Mouse (Mus musculus) liver, embryonic 14.5 days (tissue): ENCODE measurements around the gene Srcap. TPM values are rescaled to one million over a fixed set of nuclear protein-coding genes. Genes with fewer than 3 reads are reported as not detected.

Source experiments
- ATAC-seq: fragments of 200-750 bp; cut with Nextera tagmentation; 2 replicates; pipeline ENCODE4 v1.8.0; 2017; ENCODE audit warnings: moderate number of reproducible peaks, mild to moderate bottlenecking, moderate library complexity; ENCODE audit not compliant: insufficient read depth
- DNase-seq, 3 experiments: peaks; one replicate each; pipeline ENCODE4 v3.0.0-alpha.2; 2012 to 2013; ENCODE audit warnings: low read depth in 3 of 3, low spot score in 3 of 3
- H3K27ac ChIP-seq: fragments of 300-500 bp; sonication (generic); 2 replicates; pipeline ENCODE4 v1.5.1; 2014; ENCODE audit warnings: moderate library complexity, mild to moderate bottlenecking, control low read depth, inconsistent platforms
- H3K27me3 ChIP-seq: fragments of 300-500 bp; sonication (generic); 2 replicates; pipeline ENCODE4 v1.6.1; 2014; ENCODE audit warnings: mild to moderate bottlenecking, low read length, moderate library complexity; ENCODE audit not compliant: control insufficient read depth, insufficient read depth
- H3K36me3 ChIP-seq: fragments of 300-500 bp; sonication (generic); replicated peaks from 2 replicates; pipeline ENCODE4 v1.6.1; 2014; ENCODE audit warnings: low read depth; ENCODE audit not compliant: control insufficient read depth, insufficient read depth
- H3K4me1 ChIP-seq, 2 experiments: fragments of 200-500 bp in 1 of 2; fragments of 300-500 bp in 1 of 2; sonication (generic) in 1 of 2; replicated peaks; 2 replicates each; pipeline ENCODE4 v1.6.1; 2012 to 2014; ENCODE audit warnings: antibody characterized with exemption in 1 of 2, inconsistent platforms in 1 of 2, low read length in 1 of 2; ENCODE audit not compliant: control insufficient read depth in 2 of 2, insufficient read depth in 2 of 2
- H3K4me2 ChIP-seq: fragments of 300-500 bp; sonication (generic); 2 replicates; pipeline ENCODE4 v1.6.1; 2014; ENCODE audit warnings: low read depth, mild to moderate bottlenecking, control low read depth, moderate library complexity
- H3K4me3 ChIP-seq, 2 experiments: fragments of 200-500 bp in 1 of 2; fragments of 300-500 bp in 1 of 2; sonication (generic) in 1 of 2; 2 replicates each; pipeline ENCODE4 v1.5.1; 2012 to 2014; ENCODE audit warnings: low read depth in 2 of 2, low read length in 2 of 2, mild to moderate bottlenecking in 2 of 2, control low read depth in 1 of 2, inconsistent platforms in 1 of 2, moderate library complexity in 1 of 2; ENCODE audit not compliant: insufficient read depth in 1 of 2
- H3K9ac ChIP-seq: fragments of 300-500 bp; sonication (generic); replicated peaks from 2 replicates; pipeline ENCODE4 v1.6.1; 2014; ENCODE audit warnings: mild to moderate bottlenecking, control low read depth, moderate library complexity
- H3K9me3 ChIP-seq: fragments of 300-500 bp; sonication (generic); 2 replicates; pipeline ENCODE4 v1.6.1; 2016; ENCODE audit warnings: low read length, mixed read lengths; ENCODE audit not compliant: control insufficient read depth
- CTCF ChIP-seq: IDR thresholded peaks from 2 replicates; pipeline ENCODE4 v1.5.1; 2016; ENCODE audit warnings: antibody characterized with exemption, low read depth, control low read depth
- EP300 ChIP-seq: IDR thresholded peaks from 2 replicates; pipeline ENCODE4 v1.6.1; 2016; ENCODE audit warnings: antibody characterized with exemption, low read depth
- WGBS: fragments of 180-500 bp; shearing (Covaris S2); extraction: QIAGEN DNeasy Blood & Tissue Kit; methylation state at CpG from one replicate; pipeline ENCODE4 v1.1.7; 2014; ENCODE audit not compliant: insufficient replicate concordance; 5-methylcytosine and 5-hydroxymethylcytosine counted together
- polyA plus RNA-seq, 2 experiments: library from polyadenylated mRNA; depleted of rRNA in 1 of 2; stranded (reverse) in 1 of 2; unstranded in 1 of 2; fragments of >200 nt; fragmentation: Nextera tagmentation in 1 of 2; extraction: Ambion mirVana in 1 of 2; gene quantifications; 2 replicates each; pipeline versions ENCODE4 v1.2.1 to v1.2.3; 2012 to 2014

The Srcap gene
- polyA plus RNA-seq, 2 experiments: 3.7 to 10.3 TPM

DNA sequence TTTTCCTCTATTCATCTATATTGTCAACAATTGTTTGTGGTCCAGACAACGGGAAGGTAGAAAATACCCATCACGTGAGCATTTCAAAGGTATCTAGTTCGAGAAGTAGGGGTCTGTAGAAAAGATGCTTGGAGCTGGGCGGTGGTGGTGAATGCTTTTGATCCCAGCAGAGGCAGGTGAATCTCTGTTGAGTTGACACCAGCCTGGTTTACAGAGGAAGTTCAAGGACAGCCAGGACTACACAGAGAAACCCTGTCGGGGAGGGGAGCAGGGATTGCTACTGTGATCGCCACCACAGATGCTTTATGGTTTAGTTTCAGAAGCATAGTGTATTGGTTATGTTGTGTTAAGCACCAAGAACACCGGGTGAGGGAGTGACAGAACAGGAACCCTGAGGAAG, 62.3 kb downstream of the Srcap start:
- Histone ChIP-seq H3K36me3 (peaks cover 2% of the 10 kb centered on the region; the same call in 1 of the 2 replicates), H3K4me3 (peak overlapping the region; percentile 90 to 92), H3K4me2 (peak overlapping the region; percentile 96), H3K9ac (peak overlapping the region; percentile 95), H3K9me3 (no peaks in the 10 kb centered on the region), H3K27me3 (no peaks in the 10 kb centered on the region), H3K27ac (peak overlapping the region; percentile 55; the same call in 1 of the 2 replicates), H3K4me1 (peaks cover 8 to 11% of the 10 kb centered on the region in 2 experiments)
- WGBS: 11% methylated on average over 7 of the region's 7 CpGs
- TF ChIP-seq EP300 (no peak), CTCF (no peak)
- no peak for DNase-seq
- no peak for ATAC-seq

DNA sequence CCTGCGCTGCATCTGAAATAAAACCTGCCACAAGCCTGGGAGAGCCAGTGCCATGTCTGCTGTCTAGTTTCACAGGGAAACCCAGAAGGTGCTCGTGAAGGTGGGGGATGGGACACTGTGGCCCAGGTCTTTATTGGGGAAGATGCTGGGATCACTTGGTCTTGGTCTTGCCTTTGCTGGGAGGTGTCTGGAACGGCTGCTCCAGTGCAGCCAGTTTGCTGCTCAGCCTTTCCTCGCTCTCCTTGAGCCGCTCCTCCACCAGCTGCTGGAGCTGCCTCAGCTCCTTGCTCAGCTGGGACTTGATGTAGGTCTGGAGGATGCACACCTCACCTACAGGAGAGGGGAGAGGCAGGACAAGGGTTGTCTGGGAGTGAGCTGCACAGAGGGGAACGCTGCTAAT, 71.5 kb downstream of the Srcap start:
- no peak for TF ChIP-seq EP300
- H3K36me3 ChIP-seq: peaks cover 33% of the 10 kb centered on the region
- no peaks in the 10 kb centered on the region for H3K27me3 ChIP-seq
- ATAC-seq (no peak), DNase-seq (no peak)
- no peak overlapping the region for H3K4me2 ChIP-seq
- H3K9ac ChIP-seq: no peak overlapping the region
- peaks cover 19 to 22% of the 10 kb centered on the region in 2 experiments for H3K4me1 ChIP-seq
- H3K9me3 ChIP-seq: no peaks in the 10 kb centered on the region
- WGBS: 78% methylated on average over 6 of the region's 6 CpGs
- H3K27ac ChIP-seq: no peak overlapping the region
- no peak overlapping the region for H3K4me3 ChIP-seq

DNA sequence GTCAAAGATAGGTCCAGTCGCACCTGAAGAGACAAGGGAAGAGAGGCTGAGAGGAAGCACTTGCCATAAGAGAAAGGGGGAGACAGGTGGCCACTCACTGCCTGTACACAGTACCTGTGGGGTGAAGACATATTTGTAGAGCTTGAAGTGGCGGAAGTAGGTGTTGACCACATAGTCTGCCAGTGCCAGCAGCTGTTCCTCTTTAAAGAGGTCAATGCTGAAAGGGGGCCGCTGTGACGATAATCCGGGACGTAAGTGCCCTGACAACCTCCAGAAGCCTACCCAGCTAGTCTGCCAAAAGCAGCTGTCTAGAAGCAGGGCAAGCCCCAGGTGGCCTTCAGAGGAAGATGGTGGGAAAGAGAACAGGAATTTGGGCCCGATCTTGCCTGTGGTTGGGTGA, 73.2 kb downstream of the Srcap start:
- H3K36me3 ChIP-seq: peaks cover 23% of the 10 kb centered on the region
- H3K4me2 ChIP-seq: no peak overlapping the region
- no peaks in the 10 kb centered on the region for H3K27me3 ChIP-seq
- WGBS: 82% methylated on average over 7 of the region's 7 CpGs
- no peak overlapping the region for H3K4me3 ChIP-seq
- H3K9ac ChIP-seq: no peak overlapping the region
- TF ChIP-seq EP300: no peak
- TF ChIP-seq CTCF: no peak
- H3K27ac ChIP-seq: no peak overlapping the region
- DNase-seq (no peak), ATAC-seq (no peak)
- H3K9me3 ChIP-seq: no peaks in the 10 kb centered on the region
- H3K4me1 ChIP-seq: peaks cover 24 to 28% of the 10 kb centered on the region in 2 experiments

DNA sequence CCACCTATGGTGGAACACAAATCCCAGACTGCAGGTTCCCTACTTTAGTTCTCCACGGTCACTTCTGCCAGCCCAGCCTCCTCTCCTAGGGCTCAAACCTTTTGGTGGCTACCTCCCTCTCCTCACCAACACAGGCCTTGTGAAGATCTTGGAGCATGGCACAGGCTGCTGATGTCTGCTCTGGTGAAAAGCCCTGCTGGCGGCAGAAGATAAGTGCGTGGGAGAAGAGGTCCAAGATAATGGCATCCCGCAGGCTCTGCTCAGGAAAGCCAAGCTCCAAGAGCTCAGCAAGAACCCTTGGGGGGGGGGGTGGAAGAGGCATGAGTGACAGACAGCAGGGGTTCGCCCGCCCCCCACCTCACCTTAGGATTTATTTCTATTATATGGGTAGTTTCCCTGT, 74.4 kb downstream of the Srcap start:
- peaks cover 24 to 28% of the 10 kb centered on the region in 2 experiments for H3K4me1 ChIP-seq
- TF ChIP-seq EP300: peak; percentile 80
- TF ChIP-seq CTCF: peak; percentile 51
- H3K27me3 ChIP-seq: no peaks in the 10 kb centered on the region
- H3K27ac ChIP-seq: peak overlapping the region; percentile 75
- peak; percentile 65 to 70 (median 69) for DNase-seq
- H3K36me3 ChIP-seq: peaks cover 30% of the 10 kb centered on the region
- peak overlapping the region; percentile 10 for H3K9ac ChIP-seq
- WGBS: 36% methylated on average over 6 of the region's 6 CpGs
- H3K4me2 ChIP-seq: peak overlapping the region; percentile 77
- H3K9me3 ChIP-seq: no peaks in the 10 kb centered on the region
- H3K4me3 ChIP-seq: peak overlapping the region in 1 of 2 experiments; percentile 11; a peak in 1 of 4 replicates
- peak; percentile 42 for ATAC-seq

DNA sequence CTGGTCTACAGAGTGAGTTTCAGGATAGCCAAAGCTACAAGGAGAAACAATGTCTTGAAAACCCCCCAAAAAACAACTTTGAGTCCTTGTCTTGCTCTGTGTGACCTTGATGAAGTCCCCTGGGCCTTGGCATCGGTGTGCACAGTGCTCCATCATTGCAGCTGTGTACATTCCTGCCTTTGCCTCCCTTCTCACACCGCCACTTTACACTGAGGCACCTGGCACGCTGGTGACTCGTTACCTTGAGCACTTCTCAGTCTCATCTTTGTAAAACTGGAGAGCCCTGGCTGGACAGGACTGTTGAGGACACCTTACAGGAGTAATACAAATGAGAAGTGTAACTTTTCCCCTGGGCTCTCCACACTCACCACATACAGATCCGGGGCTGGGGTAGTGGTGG, 75.4 kb downstream of the Srcap start:
- Histone ChIP-seq H3K27ac (peak overlapping the region; percentile 35; the same call in 1 of the 2 replicates), H3K4me2 (peak overlapping the region; percentile 77), H3K9ac (peak overlapping the region; percentile 59), H3K9me3 (no peaks in the 10 kb centered on the region), H3K4me1 (peaks cover 24 to 28% of the 10 kb centered on the region in 2 experiments), H3K36me3 (peaks cover 33% of the 10 kb centered on the region), H3K4me3 (peak overlapping the region; percentile 76 to 94; a peak in 3 of 4 replicates), H3K27me3 (no peaks in the 10 kb centered on the region)
- ATAC-seq: no peak
- WGBS: 67% methylated on average over 5 of the region's 5 CpGs
- DNase-seq: no peak
- TF ChIP-seq EP300: no peak
- no peak for TF ChIP-seq CTCF
